Mouse (Mus musculus): ENCODE data around the gene Gm14190.

DNA sequence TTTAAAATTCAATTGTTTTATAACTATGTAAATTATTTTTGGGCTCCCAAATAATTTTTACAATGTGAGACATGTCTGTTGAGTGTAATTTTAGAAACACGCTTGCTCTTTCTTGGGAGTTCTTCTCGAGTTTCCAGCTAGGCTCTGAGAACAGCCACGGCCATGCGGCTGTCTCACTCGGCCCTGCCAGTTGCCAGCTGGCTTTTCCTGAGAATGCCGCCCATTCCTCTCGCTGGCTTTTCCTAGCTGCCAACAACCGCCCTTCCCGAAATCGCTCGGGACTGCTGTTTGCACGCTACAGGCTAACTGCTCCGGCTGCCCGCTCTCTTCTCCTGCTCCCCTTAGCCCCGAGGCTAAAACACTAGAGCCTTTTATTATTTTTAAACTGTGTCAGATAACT lies 44.1 kb downstream of the Gm14190 start:
- TF ChIP-seq EP300 (IDR thresholded peaks at IDR 0.05) (no peak), CTCF (IDR thresholded peaks at IDR 0.05) (no peak)

All from lung, postnatal 0 days (tissue).